Mouse (Mus musculus): ENCODE results near the gene Slc37a4. TPM values are rescaled to one million over a fixed set of nuclear protein-coding genes. Genes with fewer than 3 reads are reported as not detected.
"Not testable (repeated sequence)": the region's sequence is repeated elsewhere in the genome, so short reads cannot be mapped to it uniquely, and the experiment has no call there.

Gene Slc37a4
- total RNA-seq, 4 experiments from 2014 or later = 22.5 to 24.5 (median 22.9) TPM

GRCm38 (mm10) chr9:44435747-44436146, 39.1 kb downstream of the Slc37a4 start:
- DNase-seq (ENCODE audit: low spot score) = no peak

GRCm38 (mm10) chr9:44440961-44441360, 44.3 kb downstream of the Slc37a4 start, which contains the start of gene Foxr1:
Gene Foxr1, minus strand, starts transcription at chr9:44441136.
- DNase-seq (ENCODE audit: low spot score) = no peak

- DNase-seq (ENCODE audit: low spot score) = not testable (repeated sequence)
Measured at GRCm38 (mm10) chr9:44444402-44445025, 47.9 kb downstream of the Slc37a4 start.

- DNase-seq (ENCODE audit: low spot score) = no peak
Measured at GRCm38 (mm10) chr9:44450387-44450786, 53.7 kb downstream of the Slc37a4 start.

Small RNA genes lying within 50 kb of the gene (microRNA-seq; reads per million reads assigned to microRNA genes)
- gene Mir7085 = 0.84 reads per million

Other genes with a start within 250 kb of the Slc37a4 start
- gene Cbl, start 162.8 kb upstream of the Slc37a4 start, total RNA-seq (2022) = 10 to 100 TPM; 14.8 to 18.9 (median 17.4) TPM
- gene Ccdc153, start 156.2 kb upstream of the Slc37a4 start, total RNA-seq (2022) = not detected
- gene Pdzd3, start 145.4 kb upstream of the Slc37a4 start, total RNA-seq (2022) = 1 to 10 TPM; 3.6 to 7.1 (median 6.0) TPM
- gene Nlrx1, start 128.3 kb upstream of the Slc37a4 start, total RNA-seq (2022) = 10 to 100 TPM; 20.3 to 25.8 (median 24.9) TPM
- gene Abcg4, start 108.2 kb upstream of the Slc37a4 start, total RNA-seq (2022) = 1 to 10 TPM in 1 of 4 experiments, under 1 TPM in 3; 0.30 to 1.5 (median 0.52) TPM
- gene Hinfp, start 91.2 kb upstream of the Slc37a4 start, total RNA-seq (2022) = 1 to 10 TPM; 4.5 to 7.2 (median 6.3) TPM
- 10 to 100 TPM; 12.7 to 19.2 (median 14.1) TPM for gene C2cd2l, start 76.6 kb upstream of the Slc37a4 start, total RNA-seq (2022)
- gene Dpagt1, start 70.8 kb upstream of the Slc37a4 start, total RNA-seq (2022) = 10 to 100 TPM; 19.4 to 23.5 (median 20.5) TPM
- gene H2afx, start 62.2 kb upstream of the Slc37a4 start, total RNA-seq (2022) = 10 to 100 TPM; 10.5 to 12.3 (median 11.4) TPM
- gene Hmbs, start 52.6 kb upstream of the Slc37a4 start, total RNA-seq (2022) = 10 to 100 TPM; 42.1 to 48.8 (median 45.4) TPM
- gene Vps11, start 35.2 kb upstream of the Slc37a4 start, total RNA-seq (2022) = 10 to 100 TPM; 15.3 to 20.2 (median 16.5) TPM
- gene Hyou1, start 17.4 kb upstream of the Slc37a4 start, total RNA-seq (2022) = 10 to 100 TPM; 50.4 to 82.6 (median 67.0) TPM
- 100 to 1,000 TPM; 784 to 974 (median 849) TPM for gene Rps25, start 10.3 kb downstream of the Slc37a4 start, total RNA-seq (2022)
- 10 to 100 TPM; 38.3 to 42.9 (median 41.2) TPM for gene Trappc4, start 10.7 kb downstream of the Slc37a4 start, total RNA-seq (2022)
- gene Ccdc84, start 21.7 kb downstream of the Slc37a4 start, total RNA-seq (2022) = 1 to 10 TPM; 4.9 to 8.0 (median 5.5) TPM
- not detected for gene Foxr1, start 44.3 kb downstream of the Slc37a4 start, total RNA-seq (2022)
- under 1 TPM in 2 of 4 experiments, not detected in 2; 0.26 to 0.28 TPM for gene Upk2, start 58.1 kb downstream of the Slc37a4 start, total RNA-seq (2022)
- 10 to 100 TPM; 51.6 to 56.9 (median 53.9) TPM for gene Bcl9l, start 86.0 kb downstream of the Slc37a4 start, total RNA-seq (2022)
- gene Cxcr5, start 165.0 kb downstream of the Slc37a4 start, total RNA-seq (2022) = under 1 TPM in 3 of 4 experiments, not detected in 1; 0.11 to 0.72 (median 0.14) TPM
- 10 to 100 TPM; 78.5 to 93.2 (median 88.8) TPM for gene Ddx6, start 208.0 kb downstream of the Slc37a4 start, total RNA-seq (2022)